Mouse (Mus musculus) limb, embryonic 13.5 days (tissue): ENCODE measurements around the gene Dkk3. TPM values are rescaled to one million over a fixed set of nuclear protein-coding genes. Genes with fewer than 3 reads are reported as not detected.
"Not testable (repeated sequence)": the region's sequence is repeated elsewhere in the genome, so short reads cannot be mapped to it uniquely, and the experiment has no call there.

Experiments
- ATAC-seq: fragments of 200-750 bp; cut with Nextera tagmentation; 2 replicates; pipeline ENCODE4 v1.8.0; 2017; ENCODE audit warnings: low read depth, moderate number of reproducible peaks, moderate TSS enrichment; ENCODE audit not compliant: low FRiP score
- H3K27ac ChIP-seq: fragments of 300-500 bp; sonication (generic); 2 replicates; pipeline ENCODE4 v1.5.1; 2015; ENCODE audit warnings: inconsistent platforms, mild to moderate bottlenecking, moderate library complexity
- H3K27me3 ChIP-seq: fragments of 300-500 bp; sonication (generic); 2 replicates; pipeline ENCODE4 v1.6.1; 2015; ENCODE audit warnings: mild to moderate bottlenecking, inconsistent platforms
- H3K36me3 ChIP-seq: fragments of 300-500 bp; sonication (generic); 2 replicates; pipeline ENCODE4 v1.6.1; 2015; ENCODE audit warnings: inconsistent platforms, mild to moderate bottlenecking, moderate library complexity
- H3K4me1 ChIP-seq: fragments of 300-500 bp; sonication (generic); 2 replicates; pipeline ENCODE4 v1.6.1; 2015; ENCODE audit warnings: inconsistent platforms
- H3K4me2 ChIP-seq: fragments of 300-500 bp; sonication (generic); replicated peaks from 2 replicates; pipeline ENCODE4 v1.6.1; 2015; ENCODE audit warnings: inconsistent platforms, mild to moderate bottlenecking, moderate library complexity
- H3K4me3 ChIP-seq: fragments of 300-500 bp; sonication (generic); 2 replicates; pipeline ENCODE4 v1.5.1; 2015; ENCODE audit warnings: moderate library complexity, mild to moderate bottlenecking, inconsistent platforms
- H3K9ac ChIP-seq: fragments of 300-500 bp; sonication (generic); 2 replicates; pipeline ENCODE4 v1.6.1; 2015; ENCODE audit warnings: mild to moderate bottlenecking, inconsistent platforms
- H3K9me3 ChIP-seq: fragments of 300-500 bp; sonication (generic); 2 replicates; pipeline ENCODE4 v1.6.1; 2016; ENCODE audit warnings: inconsistent platforms
- WGBS: fragments of 180-500 bp; shearing (Covaris S2); methylation state at CpG from one replicate; pipeline ENCODE4 v1.1.7; 2015; 5-methylcytosine and 5-hydroxymethylcytosine counted together
- polyA plus RNA-seq: library from polyadenylated mRNA; unstranded; fragments of >200 nt; fragmentation: Nextera tagmentation; extraction: Ambion mirVana; gene quantifications from 2 replicates; pipeline ENCODE4 v1.2.1, GENCODE M21; 2015

The Dkk3 gene
- polyA plus RNA-seq, 1 experiment from 2014 or later, result 45.4 TPM

DNA sequence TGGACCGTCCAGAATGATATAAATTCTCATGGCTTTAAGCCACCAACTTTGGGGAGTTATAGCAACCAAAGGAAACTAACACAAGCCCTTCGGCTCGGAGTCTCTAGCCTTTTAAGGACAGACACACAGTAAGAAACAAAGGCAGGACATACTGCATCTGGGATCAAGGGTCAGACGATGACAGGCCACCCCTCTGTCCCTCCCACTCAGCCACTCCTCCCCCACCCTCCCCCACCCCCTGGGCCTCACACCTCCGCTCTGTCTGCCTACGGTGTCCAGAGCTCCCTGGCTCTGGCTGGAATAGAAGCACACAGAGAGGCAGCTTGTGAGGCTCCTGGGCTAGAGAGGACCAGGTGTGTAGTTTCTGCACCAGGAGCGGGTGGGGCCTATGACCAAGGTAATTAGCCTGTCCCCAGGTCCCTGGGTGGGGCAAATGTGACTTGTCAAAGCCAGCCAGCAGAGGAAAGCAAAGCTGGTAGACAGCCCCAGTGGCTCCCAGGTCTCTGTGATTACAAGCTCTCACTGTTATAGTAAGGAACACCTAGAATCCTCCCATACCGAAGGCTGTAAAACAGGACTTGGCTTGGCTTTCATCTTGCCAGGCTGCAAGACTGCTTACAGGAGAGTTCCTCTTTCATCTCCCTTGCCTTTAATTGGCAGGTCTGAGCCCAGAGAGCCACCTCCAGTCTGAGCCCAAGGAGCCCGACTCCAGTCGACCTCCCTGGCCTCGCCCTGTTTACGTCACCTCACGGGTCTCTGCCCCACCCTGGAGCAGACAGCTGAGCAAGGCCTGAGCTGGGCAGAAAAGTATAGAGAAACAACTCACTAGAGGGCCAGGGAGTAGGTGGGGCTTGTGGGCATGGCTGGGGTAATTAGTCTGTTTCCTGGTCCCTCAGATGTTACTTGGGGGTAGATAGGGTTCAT lies 28.9 kb upstream of the Dkk3 start:
- H3K36me3 ChIP-seq, result no peaks in the 10 kb centered on the region
- peaks cover 51% of the 10 kb centered on the region for H3K4me1 ChIP-seq
- no peak overlapping the region for H3K4me3 ChIP-seq
- peak overlapping the region; percentile 44; the same call in 1 of the 2 replicates for H3K27ac ChIP-seq
- no peaks in the 10 kb centered on the region; the same call in 1 of the 2 replicates for H3K9me3 ChIP-seq
- peak; percentile 44 for ATAC-seq
- H3K9ac ChIP-seq, result no peak overlapping the region
- H3K4me2 ChIP-seq, result no peak overlapping the region
- no peaks in the 10 kb centered on the region for H3K27me3 ChIP-seq
- 30% methylated on average over 13 of the region's 13 CpGs for WGBS

DNA sequence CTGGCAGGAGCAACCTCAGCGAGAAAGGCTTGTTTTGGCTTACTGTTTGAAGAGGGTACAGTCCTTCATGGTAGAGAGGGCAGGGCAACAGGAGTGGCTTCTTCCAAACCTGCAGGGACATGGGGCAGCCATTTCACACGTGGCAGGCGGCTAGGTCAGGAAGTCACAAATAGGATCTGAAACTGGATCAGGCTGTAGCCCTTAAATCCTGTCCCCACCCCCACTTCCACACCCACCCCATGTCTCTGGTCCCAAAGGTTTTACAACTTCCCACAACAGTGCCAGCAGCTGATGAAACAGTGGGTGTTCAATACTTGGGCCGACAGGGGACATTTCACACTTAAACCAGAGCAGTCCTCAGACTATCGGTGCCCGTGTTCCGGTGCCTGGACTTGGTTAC lies 28.0 kb upstream of the Dkk3 start:
- Histone ChIP-seq H3K27me3 (no peaks in the 10 kb centered on the region), H3K4me2 (no peak overlapping the region), H3K4me3 (no peak overlapping the region), H3K4me1 (peaks cover 42% of the 10 kb centered on the region), H3K36me3 (no peaks in the 10 kb centered on the region), H3K9ac (no peak overlapping the region), H3K9me3 (no peaks in the 10 kb centered on the region; the same call in 1 of the 2 replicates), H3K27ac (no peak overlapping the region)
- ATAC-seq, result no peak
- WGBS, result 60% methylated on average over 7 of the region's 7 CpGs

DNA sequence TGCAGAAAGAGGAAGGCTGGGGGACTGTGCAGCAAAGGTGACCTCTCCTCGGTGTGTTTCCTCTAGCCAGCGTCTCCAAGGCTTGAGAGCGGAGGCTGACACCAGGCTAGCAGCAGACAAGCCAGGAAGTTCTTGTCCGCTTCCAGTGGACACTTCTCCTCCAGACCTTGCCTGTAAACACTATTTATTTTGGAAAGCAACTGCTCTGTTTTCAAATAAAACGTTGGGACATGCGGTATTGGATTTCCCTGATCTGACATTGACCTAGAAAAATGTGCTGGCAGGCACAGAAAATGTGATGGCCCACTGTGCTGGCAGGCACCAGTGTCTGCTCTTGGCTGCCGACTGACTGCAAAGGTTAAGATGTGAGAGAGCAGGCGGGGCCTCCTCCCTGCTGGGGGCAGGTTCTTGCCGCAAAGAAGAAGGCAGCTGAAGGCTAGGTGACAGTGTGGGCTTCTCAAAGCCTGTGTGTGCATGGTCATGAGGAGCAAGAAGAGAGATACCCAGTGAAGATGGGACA lies 26.4 kb upstream of the Dkk3 start:
- no peak for ATAC-seq
- Histone ChIP-seq H3K4me2 (no peak overlapping the region), H3K27ac (no peak overlapping the region), H3K27me3 (no peaks in the 10 kb centered on the region), H3K4me1 (peaks cover 39% of the 10 kb centered on the region), H3K36me3 (no peaks in the 10 kb centered on the region), H3K4me3 (no peak overlapping the region), H3K9ac (no peak overlapping the region), H3K9me3 (no peaks in the 10 kb centered on the region; the same call in 1 of the 2 replicates)
- 60% methylated on average over 9 of the region's 9 CpGs for WGBS

GRCm38 (mm10) chr7:112184519-112185225 lies 25.8 kb upstream of the Dkk3 start:
- H3K4me1 ChIP-seq, result peaks cover 39% of the 10 kb centered on the region
- no peak overlapping the region for H3K27ac ChIP-seq
- no peak for ATAC-seq
- H3K4me2 ChIP-seq, result no peak overlapping the region
- no peaks in the 10 kb centered on the region for H3K9me3 ChIP-seq
- WGBS, result 59% methylated on average over 6 of the region's 6 CpGs
- no peaks in the 10 kb centered on the region for H3K36me3 ChIP-seq
- no peak overlapping the region for H3K9ac ChIP-seq
- no peak overlapping the region for H3K4me3 ChIP-seq
- H3K27me3 ChIP-seq, result no peaks in the 10 kb centered on the region

- H3K9me3 ChIP-seq, result no peaks in the 10 kb centered on the region
- H3K36me3 ChIP-seq, result no peaks in the 10 kb centered on the region
- H3K27ac ChIP-seq, result no peak overlapping the region
- H3K4me2 ChIP-seq, result no peak overlapping the region
- no peak overlapping the region for H3K4me3 ChIP-seq
- peaks cover 34% of the 10 kb centered on the region for H3K4me1 ChIP-seq
- ATAC-seq, result peak; percentile 46
- H3K27me3 ChIP-seq, result no peaks in the 10 kb centered on the region
- no peak overlapping the region for H3K9ac ChIP-seq
- WGBS, result 34% methylated on average over 5 of the region's 5 CpGs
These were observed 24.5 kb upstream of the Dkk3 start for GRCm38 (mm10) chr7:112183258-112183841.

GRCm38 (mm10) chr7:112180235-112180705 lies 21.4 kb upstream of the Dkk3 start:
- H3K9me3 ChIP-seq, result no peaks in the 10 kb centered on the region
- H3K27me3 ChIP-seq, result no peaks in the 10 kb centered on the region
- H3K36me3 ChIP-seq, result no peaks in the 10 kb centered on the region
- peak; percentile 80 for ATAC-seq
- no peak overlapping the region for H3K9ac ChIP-seq
- H3K4me2 ChIP-seq, result peak overlapping the region; percentile 44
- peaks cover 20% of the 10 kb centered on the region for H3K4me1 ChIP-seq
- no peak overlapping the region for H3K27ac ChIP-seq
- 7% methylated on average over 8 of the region's 10 CpGs for WGBS
- no peak overlapping the region; the same call in 1 of the 2 replicates for H3K4me3 ChIP-seq

GRCm38 (mm10) chr7:112176627-112177026 lies 17.8 kb upstream of the Dkk3 start:
- H3K4me2 ChIP-seq, result no peak overlapping the region
- no peak overlapping the region for H3K9ac ChIP-seq
- H3K4me3 ChIP-seq, result no peak overlapping the region
- H3K36me3 ChIP-seq, result no peaks in the 10 kb centered on the region
- no peak overlapping the region for H3K27ac ChIP-seq
- no peaks in the 10 kb centered on the region for H3K27me3 ChIP-seq
- ATAC-seq, result no peak
- H3K4me1 ChIP-seq, result 0 out of 2 replicates have a peak, but pooled peaks cover 4% of the 10 kb centered on the region
- no peaks in the 10 kb centered on the region for H3K9me3 ChIP-seq
- WGBS, result 91% methylated on average over 2 of the region's 2 CpGs

DNA sequence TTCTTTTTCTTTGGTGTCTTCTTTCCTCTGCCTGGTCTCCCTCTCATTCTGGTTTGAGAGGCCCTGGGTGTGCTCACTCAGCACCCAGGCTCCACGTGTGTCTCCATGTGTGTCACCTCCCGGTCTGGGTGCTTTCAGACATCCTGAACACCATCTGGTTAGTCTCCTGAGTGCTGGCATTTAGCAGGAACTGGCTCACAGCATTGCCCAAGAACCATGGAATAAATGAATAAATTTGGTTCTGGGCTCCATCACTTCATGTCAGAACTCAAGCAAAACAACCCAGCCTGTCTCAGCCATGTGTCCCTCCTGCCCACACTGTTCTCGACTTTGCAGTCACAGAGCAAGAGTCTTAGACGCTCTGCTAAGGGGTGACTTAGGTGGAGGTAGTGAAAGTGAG lies 13.8 kb upstream of the Dkk3 start:
- no peak for ATAC-seq

GRCm38 (mm10) chr7:112169955-112170692 lies 11.3 kb upstream of the Dkk3 start:
- 25% methylated on average over 10 of the region's 10 CpGs for WGBS
- H3K4me3 ChIP-seq, result no peak overlapping the region
- H3K36me3 ChIP-seq, result no peaks in the 10 kb centered on the region
- H3K4me2 ChIP-seq, result no peak overlapping the region
- H3K27ac ChIP-seq, result no peak overlapping the region; the same call in 1 of the 2 replicates
- no peaks in the 10 kb centered on the region for H3K9me3 ChIP-seq
- no peak overlapping the region for H3K9ac ChIP-seq
- no peak for ATAC-seq
- H3K27me3 ChIP-seq, result no peaks in the 10 kb centered on the region
- peaks cover 7% of the 10 kb centered on the region for H3K4me1 ChIP-seq

More for the DNA sequence above, 13.8 kb upstream of the Dkk3 start:
- H3K9me3 ChIP-seq, result no peaks in the 10 kb centered on the region
- H3K36me3 ChIP-seq, result no peaks in the 10 kb centered on the region
- WGBS, result 77% methylated on average over 4 of the region's 4 CpGs
- H3K9ac ChIP-seq, result no peak overlapping the region
- H3K4me3 ChIP-seq, result no peak overlapping the region
- H3K4me2 ChIP-seq, result no peak overlapping the region
- H3K4me1 ChIP-seq, result peaks cover 7% of the 10 kb centered on the region
- no peaks in the 10 kb centered on the region for H3K27me3 ChIP-seq
- H3K27ac ChIP-seq, result no peak overlapping the region

GRCm38 (mm10) chr7:112165593-112165992 lies 6.7 kb upstream of the Dkk3 start:
- no peak for ATAC-seq
- whole genome bisulfite sequencing, result 72% methylated on average over 4 of the region's 4 CpGs
- H3K9ac ChIP-seq, result no peak overlapping the region

DNA sequence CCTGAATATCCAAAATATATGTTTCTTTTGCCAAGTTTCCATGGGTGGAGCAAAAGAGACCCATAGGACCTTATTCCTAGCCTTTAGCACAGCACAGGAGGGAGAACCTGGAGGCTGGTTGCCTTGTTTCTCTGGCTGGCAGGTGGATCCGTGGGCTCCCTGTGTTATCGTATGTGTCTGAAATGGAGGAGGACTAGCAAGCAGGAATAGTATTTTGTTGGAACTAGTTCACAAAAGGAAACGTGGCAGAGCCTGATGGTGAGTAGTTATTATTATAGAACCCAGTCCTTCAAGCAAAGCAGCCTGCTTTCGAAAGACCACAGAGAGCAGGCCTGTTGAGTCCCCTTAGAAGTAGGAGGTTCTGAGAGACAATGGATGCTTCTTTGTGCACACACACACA lies 6.2 kb upstream of the Dkk3 start:
- not testable (repeated sequence) for H3K9ac ChIP-seq, H3K9me3 ChIP-seq, H3K4me3 ChIP-seq, H3K27ac ChIP-seq, H3K27me3 ChIP-seq, H3K36me3 ChIP-seq, H3K4me2 ChIP-seq, H3K4me1 ChIP-seq, ATAC-seq
- WGBS, result 89% methylated on average over 4 of the region's 4 CpGs

More at GRCm38 (mm10) chr7:112165593-112165992, 6.7 kb upstream of the Dkk3 start:
- H3K36me3 ChIP-seq, result no peaks in the 10 kb centered on the region
- no peak overlapping the region for H3K4me2 ChIP-seq
- H3K27ac ChIP-seq, result no peak overlapping the region
- H3K9me3 ChIP-seq, result no peaks in the 10 kb centered on the region
- H3K4me3 ChIP-seq, result no peak overlapping the region
- peaks cover 6% of the 10 kb centered on the region for H3K4me1 ChIP-seq
- no peaks in the 10 kb centered on the region for H3K27me3 ChIP-seq
